Mouse (Mus musculus) monocyte, adult 2 months (primary cell): Measurements from ENCODE around the gene Gm17545.

ENCODE experiments used
- DNase-seq, 2 experiments: peaks; one replicate each; pipeline ENCODE4 v3.0.0; 2022; ENCODE audit warnings: low spot score in 2 of 2, low read depth in 1 of 2

Gene Gm17545

DNA sequence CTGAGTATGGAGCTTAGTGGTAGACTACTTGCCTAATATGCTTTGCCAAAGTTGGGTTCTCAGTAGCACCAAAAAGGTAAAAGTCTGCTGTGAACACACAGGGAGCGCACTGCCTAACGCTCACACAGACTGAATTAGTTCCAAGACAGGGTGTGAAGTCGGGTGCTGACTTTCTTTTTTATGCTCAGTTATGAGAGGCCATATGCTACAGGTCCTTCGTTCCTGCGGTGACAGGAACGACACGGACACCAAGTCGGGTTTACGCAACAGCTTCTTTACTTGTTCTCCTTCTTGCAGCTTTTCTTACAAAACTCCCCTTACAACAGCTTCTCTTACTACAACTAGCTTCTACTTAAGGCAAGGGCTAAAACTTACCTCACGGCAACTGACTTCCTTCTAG, 10.9 kb upstream of the Gm17545 start:
- no peak for DNase-seq

DNA sequence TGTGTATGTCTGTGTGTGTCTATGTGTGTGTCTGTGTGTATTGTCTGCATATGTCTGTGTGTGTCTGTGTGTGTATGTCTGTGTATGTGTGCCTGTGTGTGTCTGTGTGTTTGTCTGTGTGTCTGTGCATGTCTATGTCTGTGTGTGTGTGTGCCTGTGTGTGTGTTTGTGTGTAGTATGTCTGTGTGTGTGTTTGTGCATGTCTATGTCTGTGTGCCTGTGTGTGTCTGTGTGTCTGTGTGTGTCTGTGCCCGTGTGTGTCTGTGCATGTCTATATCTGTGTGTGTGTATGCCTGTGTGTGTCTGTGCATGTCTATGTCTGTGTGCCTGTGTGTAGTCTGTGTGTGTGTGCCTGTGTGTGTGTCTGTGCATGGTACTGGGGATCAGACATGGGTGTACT, 9.0 kb upstream of the Gm17545 start:
- no peak for DNase-seq

DNA sequence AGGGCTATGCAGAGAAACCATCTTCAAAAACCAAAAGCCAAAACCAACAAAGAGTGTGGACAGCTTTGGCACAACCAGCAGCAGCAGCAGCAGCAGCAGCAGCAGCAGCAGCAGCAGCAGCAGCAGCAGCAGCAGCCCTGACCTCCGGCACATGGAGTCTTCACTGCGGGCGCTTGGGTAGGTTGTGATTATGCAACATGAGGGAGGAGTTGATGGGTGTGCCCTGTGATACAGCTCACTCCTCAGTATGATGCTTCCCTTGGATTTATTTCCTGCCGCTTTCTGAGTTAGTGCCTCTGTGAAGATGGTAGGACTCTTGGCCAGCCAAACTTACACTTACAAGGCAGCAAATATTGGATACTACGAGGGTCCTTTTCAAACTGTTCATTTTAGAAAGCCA, 6.9 kb upstream of the Gm17545 start:
- DNase-seq, result no peak

DNA sequence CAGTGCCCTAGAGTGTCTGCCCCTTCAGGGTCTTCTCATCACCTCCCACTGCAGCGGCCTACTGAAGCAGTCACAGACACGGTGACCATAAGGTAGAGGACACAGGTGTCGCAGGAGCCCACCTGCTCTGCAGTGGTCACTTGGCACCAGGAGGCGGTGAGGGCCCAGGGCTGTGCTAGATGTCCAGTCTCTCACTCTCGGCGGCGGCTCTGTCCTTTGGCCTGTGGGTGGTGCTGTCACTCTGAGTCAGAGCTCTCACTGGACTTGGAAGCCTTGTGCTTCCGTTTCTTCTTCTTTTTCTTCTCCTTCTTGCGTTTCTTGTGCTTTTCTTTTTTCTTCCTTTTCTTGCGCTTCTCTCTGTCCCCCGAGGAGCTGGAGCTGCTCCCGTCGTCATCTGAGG, 5.7 kb upstream of the Gm17545 start:
- DNase-seq, result no peak

DNA sequence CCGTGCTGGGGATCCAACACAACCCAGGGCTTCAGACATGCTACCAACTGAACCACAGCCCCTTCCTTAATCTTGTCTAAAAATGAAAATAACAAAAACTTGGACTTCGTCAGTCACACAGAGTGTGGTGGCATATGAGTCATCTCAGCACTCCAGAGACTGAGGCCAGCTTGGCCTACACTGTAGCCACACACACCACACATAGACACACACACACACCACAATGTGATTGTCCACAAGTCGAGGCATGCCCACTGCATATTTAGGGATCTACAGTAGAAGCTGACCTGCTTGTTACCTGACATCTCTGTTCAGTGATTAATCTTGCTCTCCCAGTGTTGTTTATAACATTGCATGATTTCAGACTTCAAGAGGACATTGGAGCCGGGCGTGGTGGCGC, 4.9 kb upstream of the Gm17545 start:
- no peak for DNase-seq

DNA sequence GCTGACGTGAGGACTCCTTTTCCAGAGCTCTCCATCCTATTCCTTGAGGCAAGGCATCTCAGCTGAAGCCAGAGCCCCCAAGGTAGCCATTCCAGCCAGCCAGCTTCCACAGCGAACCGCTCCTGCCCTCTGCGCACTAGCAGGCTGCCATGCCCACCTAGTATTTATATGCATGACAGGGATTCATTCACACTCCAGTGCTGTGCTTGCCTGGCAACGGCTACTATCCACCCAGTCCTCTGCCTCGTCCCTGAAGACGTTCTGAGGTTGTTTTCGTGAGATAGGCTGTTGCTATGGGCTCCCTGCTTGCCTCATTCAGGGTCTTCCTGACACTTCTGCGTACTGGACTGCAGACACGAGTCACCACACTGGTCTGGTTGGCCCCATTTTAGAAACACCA, 1.4 kb upstream of the Gm17545 start:
- DNase-seq, result no peak

DNA sequence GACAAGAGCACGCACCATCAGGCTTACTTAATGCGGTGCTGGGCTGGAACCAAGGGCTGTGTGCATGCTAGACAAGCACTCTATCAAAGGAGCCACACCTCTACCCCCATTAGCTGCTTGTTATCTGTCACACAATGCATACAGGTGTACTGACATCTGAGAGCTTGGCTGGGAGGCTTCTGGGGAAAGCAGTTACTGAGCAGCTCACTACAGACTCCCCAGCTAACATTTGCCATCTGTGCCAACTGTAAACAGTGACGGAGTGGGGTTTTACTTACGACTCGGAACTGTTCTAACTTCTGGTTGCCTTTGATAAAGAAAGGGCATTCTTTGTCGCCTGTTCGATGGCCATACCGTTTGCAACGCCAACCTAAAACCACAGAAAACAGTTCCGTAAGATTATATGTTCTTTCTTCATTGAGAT, 577 bp upstream of the Gm17545 start:
- DNase-seq, result no peak

DNA sequence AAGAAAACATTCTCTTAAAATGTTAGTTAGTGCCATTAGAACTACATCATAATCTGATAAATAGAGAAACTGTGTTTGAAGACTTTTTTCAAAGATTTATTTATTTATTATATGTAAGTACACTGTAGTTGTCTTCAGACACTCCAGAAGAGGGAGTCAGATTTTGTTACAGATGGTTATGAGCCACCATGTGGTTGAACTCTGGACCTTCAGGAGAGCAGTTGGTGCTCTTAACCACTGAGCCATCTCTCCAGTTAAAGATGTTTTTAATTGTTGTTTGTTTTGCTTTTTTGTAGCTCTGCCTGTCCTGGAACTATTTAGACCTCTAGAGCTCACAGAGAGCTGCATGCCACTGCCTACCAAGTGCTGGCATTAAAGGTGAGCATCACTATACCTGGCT, 951 bp downstream of the Gm17545 start:
- DNase-seq, result no peak

DNA sequence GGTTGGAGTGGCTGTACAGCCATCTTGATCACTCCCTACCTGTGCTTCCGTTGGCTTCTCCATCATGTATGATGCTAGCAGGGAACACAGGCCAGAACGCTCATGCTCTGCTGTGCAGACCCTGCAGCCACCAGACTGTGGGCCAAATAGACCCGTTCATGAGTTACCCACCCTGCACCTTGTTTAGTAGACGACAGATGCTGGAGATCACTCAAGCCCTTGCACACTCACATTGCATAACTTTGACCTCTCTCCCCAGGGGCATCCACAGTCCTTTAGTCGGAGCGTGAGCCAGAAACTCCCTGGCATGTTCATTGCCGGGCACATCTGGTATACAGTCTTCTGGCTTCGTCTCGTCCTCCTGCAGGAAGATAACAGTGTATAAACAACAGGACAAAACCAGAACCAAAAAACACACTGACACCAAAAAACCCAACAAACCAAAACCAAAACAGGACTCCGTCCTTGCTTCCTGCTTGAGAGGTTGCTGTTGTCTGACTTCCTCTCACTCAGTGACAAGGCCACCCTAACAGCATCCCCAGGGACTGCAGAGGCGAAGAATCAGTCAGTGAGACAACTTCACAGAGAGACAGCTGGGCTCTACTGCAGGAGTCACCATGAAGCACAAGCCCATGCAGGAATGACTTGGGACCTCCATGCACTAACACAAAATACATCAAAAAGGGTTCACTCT, 3.2 kb downstream of the Gm17545 start:
- DNase-seq, result no peak

DNA sequence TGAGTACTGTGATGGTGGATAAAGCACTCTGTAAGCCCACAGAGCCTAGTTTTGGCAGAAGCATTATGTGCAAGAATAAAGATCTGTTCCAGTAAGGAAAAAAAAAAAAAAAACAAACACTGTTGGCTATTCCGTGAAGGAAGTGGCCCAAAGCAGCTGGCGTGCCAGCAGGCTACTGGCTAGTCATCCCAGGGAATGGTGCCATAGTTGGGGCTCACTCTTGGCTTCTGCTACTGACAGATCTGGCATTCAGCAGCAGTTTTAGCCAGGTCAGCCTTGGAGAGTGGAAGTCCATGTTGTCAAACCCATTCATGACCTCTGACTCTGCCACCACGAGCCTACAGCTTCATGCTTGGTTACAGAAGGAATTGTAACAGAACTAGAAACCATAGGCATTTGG, 7.9 kb downstream of the Gm17545 start:
- DNase-seq, result no peak

DNA sequence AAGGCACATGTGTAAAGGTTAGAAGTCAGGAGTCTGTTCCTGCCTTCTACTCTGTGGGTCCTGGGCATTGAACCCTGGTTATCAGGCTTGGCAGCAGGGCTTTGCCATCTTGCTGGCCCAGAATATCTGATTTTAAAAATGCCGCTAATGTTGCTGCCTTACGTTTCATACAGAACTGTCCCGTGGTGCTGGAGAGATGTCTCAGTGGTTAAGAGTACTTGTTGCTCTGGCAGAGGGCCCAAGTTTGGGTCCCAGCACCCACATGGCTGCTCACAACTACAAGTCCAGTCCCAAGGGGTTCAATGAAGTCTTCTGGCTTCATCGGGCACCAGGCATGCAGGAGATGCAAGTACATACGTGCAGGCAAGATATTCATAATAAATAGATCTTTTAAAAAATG, 12.1 kb downstream of the Gm17545 start:
- no peak for DNase-seq

DNA sequence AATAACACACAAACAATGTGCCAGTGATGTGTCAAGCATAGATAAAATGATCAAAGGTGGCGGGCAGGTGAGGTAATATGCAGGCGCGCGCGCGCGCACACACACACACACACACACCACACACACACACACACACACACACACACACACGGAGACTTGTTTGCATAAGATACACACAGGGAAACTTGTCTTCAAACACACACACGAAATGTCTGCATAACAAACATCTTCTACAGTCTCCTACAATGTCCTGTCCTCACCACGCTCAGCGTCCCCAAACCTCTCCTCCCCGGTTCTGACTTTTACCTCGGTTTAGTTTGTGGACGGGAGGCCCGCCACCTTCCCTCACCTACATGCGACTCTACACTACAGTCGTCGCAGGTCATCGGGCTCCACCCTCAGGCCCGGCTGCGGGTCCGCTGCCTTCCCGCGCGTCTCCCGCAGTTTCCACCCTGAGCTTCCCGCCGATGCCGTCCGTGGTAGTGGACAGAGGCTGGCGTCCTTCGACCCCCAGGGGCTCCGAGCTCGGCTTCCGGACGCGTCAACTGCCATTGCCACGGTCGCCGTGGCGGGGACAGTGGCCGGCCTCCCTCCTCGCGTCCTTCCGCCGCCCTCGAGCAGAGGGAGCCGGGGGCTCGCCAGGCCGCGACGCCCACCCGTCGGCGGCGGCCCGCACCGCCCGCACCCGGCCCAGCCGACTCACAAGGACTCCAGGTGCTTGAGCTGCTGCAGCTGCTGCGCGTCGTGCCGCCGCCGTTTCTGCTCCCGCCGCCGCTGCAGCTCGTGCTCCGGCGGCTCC, 13.5 kb downstream of the Gm17545 start:
- peak in 1 of 2 experiments; percentile 25 for DNase-seq

DNA sequence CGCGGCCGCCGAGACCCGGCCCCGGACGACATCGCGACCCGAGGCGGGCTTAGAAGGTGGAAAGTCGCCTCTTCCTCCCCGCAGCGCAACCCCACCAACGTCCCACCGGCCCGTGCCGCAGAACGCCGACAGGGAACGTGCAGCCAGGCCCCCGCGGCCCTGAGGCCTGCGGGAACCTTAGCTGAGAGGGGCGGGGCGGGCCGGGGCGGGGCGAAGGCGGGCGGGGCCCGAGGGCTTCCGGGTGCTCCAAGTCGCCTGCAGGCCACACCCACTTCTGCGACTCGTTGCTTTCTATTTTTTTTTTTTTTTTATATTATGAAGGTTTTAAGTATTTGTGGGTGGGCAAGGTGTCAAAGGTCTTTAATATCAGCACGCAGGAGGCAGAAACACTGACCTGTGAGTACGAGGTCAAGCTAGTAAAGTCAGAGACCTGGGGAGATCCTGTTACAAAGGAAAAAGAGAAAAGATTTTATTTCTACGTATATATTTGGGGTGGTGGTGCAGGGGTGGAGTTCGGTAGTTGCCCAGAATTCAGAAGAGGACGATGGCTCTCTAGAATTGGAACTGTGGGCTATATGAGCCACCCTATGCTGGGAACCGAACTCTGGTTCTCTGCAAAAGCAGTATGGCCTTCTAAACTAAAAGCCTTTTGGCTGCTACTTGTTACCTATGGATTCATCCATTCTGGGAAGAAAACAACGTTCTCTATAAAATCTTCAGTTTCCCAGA, 14.2 kb downstream of the Gm17545 start:
- DNase-seq, result peak in 1 of 2 experiments; percentile 18

DNA sequence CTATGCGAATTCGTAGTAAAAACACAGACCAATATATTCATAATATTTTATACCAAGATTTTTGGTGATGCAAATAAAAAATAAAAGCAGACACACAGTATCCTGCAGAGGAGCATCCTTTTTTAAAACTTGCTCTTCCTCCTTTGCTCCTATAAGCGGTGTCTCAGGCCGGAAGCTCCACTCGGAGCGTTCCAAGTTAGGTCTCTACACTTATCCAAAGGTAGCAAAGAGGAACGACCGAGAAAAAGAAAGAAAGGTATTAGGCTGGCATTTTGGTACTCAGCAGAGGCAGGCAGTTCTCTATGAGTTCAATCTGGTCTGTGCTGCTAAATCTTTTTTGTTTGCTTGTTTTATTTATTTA, 14.8 kb downstream of the Gm17545 start:
- no peak for DNase-seq

DNA sequence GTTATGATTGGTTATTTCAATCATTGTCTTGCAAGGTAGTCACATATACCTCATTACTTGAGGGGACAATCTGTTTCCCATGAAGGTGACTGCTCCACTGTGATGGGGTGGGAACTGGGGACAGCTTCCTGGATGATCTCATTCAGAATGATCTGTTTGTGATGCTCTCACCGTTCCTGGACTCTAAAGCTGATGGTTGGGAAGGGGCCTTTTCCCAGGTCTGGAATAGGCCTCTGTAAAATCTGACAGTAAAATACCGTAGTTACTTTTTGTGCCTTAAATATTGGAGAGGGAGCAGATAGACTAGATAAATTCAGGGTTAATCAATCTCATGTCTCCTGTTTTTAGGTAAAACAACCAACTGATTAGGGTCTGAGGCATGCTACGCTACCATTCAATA, 15.6 kb downstream of the Gm17545 start, which contains the start of gene Rp9:
Gene Rp9 (minus strand): TSS at position 101 of the 400 bp plus-strand sequence.
- DNase-seq, result no peak

DNA sequence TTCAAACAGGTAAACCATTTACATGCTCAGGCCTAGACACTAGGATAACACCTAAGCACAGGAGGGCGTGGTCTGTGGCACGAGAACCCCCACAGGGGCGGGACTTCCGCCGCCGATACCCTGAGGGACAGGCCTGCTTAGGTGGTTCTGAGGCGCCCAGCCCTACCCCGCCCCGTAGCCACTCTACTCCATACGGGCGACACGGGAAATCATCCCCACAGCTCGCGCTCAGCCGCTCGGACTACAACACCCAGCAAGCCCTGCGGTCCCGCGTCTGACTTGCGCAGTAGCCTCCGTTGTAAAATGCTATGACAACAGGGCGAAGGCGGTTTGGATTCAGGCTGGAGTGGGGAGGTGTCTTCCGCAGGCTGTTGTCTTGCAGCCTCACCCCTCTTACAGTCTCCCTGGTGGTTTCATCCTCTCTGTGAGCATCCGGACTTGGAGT, 21.4 kb downstream of the Gm17545 start, which contains the start of gene Bbs9:
Gene Bbs9 (plus strand): TSS at position 292 of the 445 bp plus-strand sequence.
- peak; percentile 77 to 83 for DNase-seq

DNA sequence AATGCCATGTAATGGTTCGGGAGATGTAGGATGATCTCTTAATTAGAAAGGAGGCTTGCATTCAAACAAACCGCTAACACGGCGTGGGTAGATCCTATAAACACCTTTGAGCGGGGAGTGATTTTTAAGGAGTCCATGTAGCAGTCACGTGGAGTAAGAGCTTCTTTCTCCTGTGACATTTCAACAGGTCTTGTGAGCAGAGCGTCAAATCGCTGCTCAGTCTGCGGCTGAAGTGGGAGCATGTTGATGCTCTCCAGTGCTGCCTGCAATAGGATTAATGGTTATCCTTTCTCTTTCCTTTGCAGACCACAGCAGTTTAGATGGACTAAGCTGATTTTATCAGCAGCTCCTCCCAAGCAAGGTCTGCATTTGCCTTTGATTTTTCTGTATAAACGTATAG, 22.2 kb downstream of the Gm17545 start:
- no peak for DNase-seq

DNA sequence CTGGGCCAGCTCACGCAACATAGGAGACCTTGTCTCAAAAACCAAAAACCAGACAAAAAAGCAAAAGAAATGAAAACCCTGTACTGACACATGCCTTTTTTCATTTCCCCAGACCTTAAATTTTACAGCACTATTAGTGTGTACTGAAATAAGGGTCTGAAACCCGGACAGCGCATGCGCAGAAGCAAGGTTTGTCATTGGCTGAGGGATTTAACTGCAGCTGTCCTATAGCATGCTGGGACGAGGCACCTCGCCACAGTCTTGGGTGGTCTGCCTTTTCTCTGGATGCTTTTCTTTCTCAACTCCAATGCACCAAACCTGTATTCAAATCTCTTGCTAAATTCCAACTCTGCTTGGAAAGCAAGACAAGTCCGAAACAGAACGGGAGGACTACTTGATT, 24.9 kb downstream of the Gm17545 start:
- no peak for DNase-seq

DNA sequence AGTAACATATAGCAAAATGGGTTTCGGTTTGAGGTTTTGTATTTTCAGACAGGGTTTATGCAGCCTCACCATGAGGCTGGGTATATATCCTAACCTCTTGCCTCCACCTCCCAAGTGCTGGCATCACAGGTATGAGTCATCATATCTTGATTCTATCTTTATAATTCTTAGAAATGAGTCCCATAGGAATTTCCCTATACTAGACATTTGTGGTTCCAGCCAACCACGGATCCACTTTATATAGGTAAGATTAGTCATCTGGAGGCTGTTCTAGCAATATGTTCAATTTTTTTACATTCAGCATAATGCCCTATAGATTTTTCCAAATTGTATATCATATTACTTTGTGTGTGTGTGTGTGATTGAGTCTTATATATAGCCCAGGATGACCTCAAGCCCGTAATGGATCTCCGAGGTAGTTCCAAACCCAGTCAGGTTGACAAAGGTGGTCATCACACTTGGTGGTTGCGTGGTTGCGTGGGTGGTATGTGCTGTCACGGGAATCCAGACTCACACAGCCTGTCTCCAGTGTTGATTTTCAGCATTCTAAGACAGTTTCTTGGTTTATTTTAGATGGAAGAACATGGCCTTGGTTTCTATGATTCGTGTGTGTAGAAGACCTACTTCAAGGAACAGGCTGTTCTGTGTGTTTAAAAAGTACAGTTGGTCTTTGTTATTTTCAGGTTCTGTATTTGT, 29.9 kb downstream of the Gm17545 start:
- DNase-seq, result no peak

DNA sequence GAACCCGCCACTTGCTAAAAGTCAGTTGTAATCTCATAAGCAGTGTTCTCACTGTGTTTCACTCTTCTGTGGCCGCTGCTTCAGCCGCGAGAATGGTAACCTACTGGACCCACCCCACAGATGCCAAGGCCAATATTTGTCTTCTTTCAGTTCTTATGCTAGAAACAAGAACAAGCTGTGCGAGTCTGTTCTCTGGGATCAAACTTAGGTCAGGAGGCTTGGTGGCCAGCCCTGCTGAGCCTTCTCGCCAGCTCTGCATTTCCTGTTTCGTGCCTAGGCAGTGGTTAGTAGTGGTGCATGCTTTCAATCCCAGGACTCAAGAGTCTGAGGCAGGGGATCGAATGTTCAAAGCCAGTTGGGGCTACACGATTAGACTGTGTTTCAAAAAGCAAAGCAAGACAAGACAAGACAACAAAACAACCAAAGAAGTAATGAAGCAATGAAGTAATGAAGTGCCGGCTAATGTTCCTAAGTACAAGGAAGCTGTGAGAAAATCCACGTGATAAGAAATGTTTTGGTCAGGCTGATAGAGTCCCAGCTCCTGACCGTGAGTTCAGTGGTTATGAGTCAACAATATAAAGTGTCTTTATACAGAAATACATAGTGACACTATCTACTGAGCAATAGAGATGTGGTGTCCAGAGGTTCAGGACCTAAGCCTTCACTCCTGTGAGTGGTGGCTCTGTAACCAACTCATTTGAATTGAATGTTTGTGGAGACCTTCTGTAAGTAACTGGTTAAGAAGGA, 30.6 kb downstream of the Gm17545 start:
- no peak for DNase-seq

DNA sequence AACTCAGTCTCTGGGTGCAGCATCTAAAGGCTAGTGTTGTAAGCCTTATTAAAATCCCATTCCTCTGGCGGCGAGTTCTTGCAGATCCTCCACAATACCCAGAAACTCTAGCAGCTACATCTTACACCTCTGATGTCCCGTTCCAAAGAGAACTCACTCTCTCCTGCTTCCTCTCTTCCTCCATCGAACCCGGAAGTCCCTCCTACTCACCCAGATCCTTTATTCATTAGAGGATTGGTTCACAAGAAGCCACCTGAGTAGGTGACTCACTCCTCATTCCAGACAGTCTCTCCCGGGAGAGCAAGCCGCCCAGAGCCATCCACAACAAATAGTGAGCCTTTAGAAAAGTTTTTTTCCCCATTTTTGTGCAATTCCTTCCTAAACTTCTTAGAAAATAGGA, 32.1 kb downstream of the Gm17545 start:
- no peak for DNase-seq
